Mouse (Mus musculus) heart, embryonic 11.5 days (tissue): ENCODE data around the gene Dstn. TPM values are rescaled to one million over a fixed set of nuclear protein-coding genes. Genes with fewer than 3 reads are reported as not detected.

Experiments
- ATAC-seq: fragments of 200-750 bp; cut with Nextera tagmentation; replicated peaks from 2 replicates; pipeline ENCODE4 v1.8.0; 2017; ENCODE audit warnings: moderate library complexity; ENCODE audit not compliant: insufficient number of reproducible peaks, low FRiP score, low TSS enrichment
- H3K27ac ChIP-seq: fragments of 300-500 bp; sonication (generic); 2 replicates; pipeline ENCODE4 v1.5.1; 2014; ENCODE audit warnings: mild to moderate bottlenecking, low read depth, low read length
- H3K27me3 ChIP-seq: fragments of 300-500 bp; sonication (generic); 2 replicates; pipeline ENCODE4 v1.6.1; 2014; ENCODE audit warnings: mild to moderate bottlenecking, low read length, mixed read lengths; ENCODE audit not compliant: control insufficient read depth, insufficient read depth
- H3K36me3 ChIP-seq: fragments of 300-500 bp; sonication (generic); 2 replicates; pipeline ENCODE4 v1.6.1; 2014; ENCODE audit warnings: mild to moderate bottlenecking, low read length, moderate library complexity, mixed read lengths; ENCODE audit not compliant: control insufficient read depth, insufficient read depth
- H3K4me1 ChIP-seq: fragments of 300-500 bp; sonication (generic); 2 replicates; pipeline ENCODE4 v1.6.1; 2014; ENCODE audit warnings: low read length; ENCODE audit not compliant: control insufficient read depth, insufficient read depth
- H3K4me2 ChIP-seq: fragments of 300-500 bp; sonication (generic); 2 replicates; pipeline ENCODE4 v1.6.1; 2014; ENCODE audit warnings: mild to moderate bottlenecking, moderate library complexity
- H3K4me3 ChIP-seq: fragments of 300-500 bp; sonication (generic); 2 replicates; pipeline ENCODE4 v1.5.1; 2014; ENCODE audit warnings: low read depth, low read length
- H3K9ac ChIP-seq: fragments of 300-500 bp; sonication (generic); 2 replicates; pipeline ENCODE4 v1.6.1; 2014; ENCODE audit warnings: mild to moderate bottlenecking, low read depth, low read length, moderate library complexity
- H3K9me3 ChIP-seq: fragments of 300-500 bp; sonication (generic); replicated peaks from 2 replicates; pipeline ENCODE4 v1.6.1; 2016; ENCODE audit warnings: low read length; ENCODE audit not compliant: control insufficient read depth
- WGBS: fragments of 180-500 bp; shearing (Covaris S2); extraction: QIAGEN DNeasy Blood & Tissue Kit; methylation state at CpG from one replicate; pipeline ENCODE4 v1.1.7; 2014; ENCODE audit not compliant: insufficient replicate concordance; 5-methylcytosine and 5-hydroxymethylcytosine counted together
- polyA plus RNA-seq: library from polyadenylated mRNA; unstranded; fragments of >200 nt; fragmentation: Nextera tagmentation; extraction: Ambion mirVana; gene quantifications from 2 replicates; pipeline ENCODE4 v1.2.1, GENCODE M21; 2014

The Dstn gene
- polyA plus RNA-seq, 1 experiment from 2014 or later = 1,059 TPM

GRCm38 (mm10) chr2:143955004-143955403, 39.9 kb downstream of the Dstn start:
- no peaks in the 10 kb centered on the region for H3K9me3 ChIP-seq
- H3K27ac ChIP-seq = no peak overlapping the region
- WGBS = 80% methylated on average over 4 of the region's 4 CpGs
- no peak overlapping the region for H3K9ac ChIP-seq
- ATAC-seq = no peak
- no peaks in the 10 kb centered on the region for H3K27me3 ChIP-seq
- 0 out of 2 replicates have a peak, but pooled peaks cover 3% of the 10 kb centered on the region for H3K4me1 ChIP-seq
- H3K36me3 ChIP-seq = peaks cover 52% of the 10 kb centered on the region
- H3K4me2 ChIP-seq = no peak overlapping the region
- no peak overlapping the region for H3K4me3 ChIP-seq

- Histone ChIP-seq H3K4me3 (no peak overlapping the region), H3K9me3 (no peaks in the 10 kb centered on the region), H3K36me3 (peaks cover 50% of the 10 kb centered on the region), H3K4me2 (no peak overlapping the region), H3K27ac (no peak overlapping the region), H3K27me3 (no peaks in the 10 kb centered on the region), H3K4me1 (no peaks in the 10 kb centered on the region), H3K9ac (no peak overlapping the region)
- no peak for ATAC-seq
- 87% methylated on average over 4 of the region's 4 CpGs for WGBS
Observed at GRCm38 (mm10) chr2:143955746-143956145, 40.6 kb downstream of the Dstn start.

GRCm38 (mm10) chr2:143962192-143962591, 47.1 kb downstream of the Dstn start:
- WGBS = 91% methylated on average over 5 of the region's 5 CpGs
- Histone ChIP-seq H3K27ac (no peak overlapping the region), H3K4me2 (no peak overlapping the region), H3K27me3 (no peaks in the 10 kb centered on the region), H3K9me3 (no peaks in the 10 kb centered on the region), H3K36me3 (peaks cover 55% of the 10 kb centered on the region), H3K4me3 (no peak overlapping the region), H3K4me1 (no peaks in the 10 kb centered on the region), H3K9ac (no peak overlapping the region)
- no peak for ATAC-seq

GRCm38 (mm10) chr2:143963318-143963717, 48.2 kb downstream of the Dstn start:
- Histone ChIP-seq H3K9me3 (no peaks in the 10 kb centered on the region), H3K27ac (no peak overlapping the region), H3K9ac (no peak overlapping the region), H3K4me2 (no peak overlapping the region), H3K36me3 (peaks cover 52% of the 10 kb centered on the region), H3K4me1 (no peaks in the 10 kb centered on the region), H3K27me3 (no peaks in the 10 kb centered on the region), H3K4me3 (no peak overlapping the region)
- 100% methylated on average over 1 of the region's 1 CpGs for WGBS
- ATAC-seq = no peak

DNA sequence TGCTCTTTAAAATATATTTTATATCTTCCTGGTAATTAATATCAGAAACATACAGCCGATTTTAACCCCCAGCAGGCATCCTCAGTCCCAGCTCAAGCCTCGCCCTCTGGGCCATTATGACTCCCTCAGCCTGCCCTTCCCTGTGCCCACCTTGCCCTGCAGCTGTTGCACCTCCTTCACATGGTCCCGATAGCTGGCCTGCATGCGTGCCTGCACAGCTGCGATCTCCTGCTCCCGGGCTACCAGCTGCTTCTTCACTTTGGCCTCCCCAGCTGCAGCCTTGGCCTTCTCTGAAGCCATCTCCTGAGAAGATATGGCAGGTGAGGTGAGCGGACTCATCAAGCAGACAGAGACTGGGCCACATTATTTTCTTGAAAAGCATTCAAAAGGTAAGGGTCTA, 54.1 kb downstream of the Dstn start:
- 85% methylated on average over 7 of the region's 7 CpGs for WGBS
- no peak overlapping the region for H3K27ac ChIP-seq
- no peak for ATAC-seq
- H3K9me3 ChIP-seq = no peaks in the 10 kb centered on the region
- no peaks in the 10 kb centered on the region for H3K4me1 ChIP-seq
- H3K36me3 ChIP-seq = peaks cover 44% of the 10 kb centered on the region
- H3K9ac ChIP-seq = no peak overlapping the region
- no peak overlapping the region for H3K4me3 ChIP-seq
- no peak overlapping the region for H3K4me2 ChIP-seq
- no peaks in the 10 kb centered on the region for H3K27me3 ChIP-seq

DNA sequence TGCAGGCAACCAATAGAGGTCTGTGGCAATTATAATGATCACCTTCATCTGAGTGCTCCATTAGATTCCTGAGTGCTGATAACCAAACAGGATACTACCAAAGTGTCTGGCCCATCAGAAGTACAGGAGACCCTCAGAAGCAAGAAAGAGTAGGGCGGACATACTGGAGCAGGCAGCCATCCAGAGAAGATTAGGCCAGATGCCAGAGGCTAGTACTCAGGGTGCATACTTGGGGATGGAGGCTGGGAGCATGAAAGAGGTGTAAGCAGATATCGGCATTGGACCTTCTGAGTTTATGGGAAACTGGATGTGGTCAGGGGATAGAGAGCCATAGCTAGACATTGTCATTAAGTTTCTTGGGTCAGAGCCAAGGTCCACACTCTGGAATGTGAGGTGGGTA, 55.7 kb downstream of the Dstn start:
- H3K4me3 ChIP-seq = no peak overlapping the region
- H3K9me3 ChIP-seq = no peaks in the 10 kb centered on the region
- ATAC-seq = no peak
- no peak overlapping the region for H3K9ac ChIP-seq
- WGBS = 85% methylated on average over 2 of the region's 2 CpGs
- H3K36me3 ChIP-seq = peaks cover 36% of the 10 kb centered on the region
- H3K4me1 ChIP-seq = no peaks in the 10 kb centered on the region
- H3K27ac ChIP-seq = no peak overlapping the region
- no peak overlapping the region for H3K4me2 ChIP-seq
- H3K27me3 ChIP-seq = no peaks in the 10 kb centered on the region

DNA sequence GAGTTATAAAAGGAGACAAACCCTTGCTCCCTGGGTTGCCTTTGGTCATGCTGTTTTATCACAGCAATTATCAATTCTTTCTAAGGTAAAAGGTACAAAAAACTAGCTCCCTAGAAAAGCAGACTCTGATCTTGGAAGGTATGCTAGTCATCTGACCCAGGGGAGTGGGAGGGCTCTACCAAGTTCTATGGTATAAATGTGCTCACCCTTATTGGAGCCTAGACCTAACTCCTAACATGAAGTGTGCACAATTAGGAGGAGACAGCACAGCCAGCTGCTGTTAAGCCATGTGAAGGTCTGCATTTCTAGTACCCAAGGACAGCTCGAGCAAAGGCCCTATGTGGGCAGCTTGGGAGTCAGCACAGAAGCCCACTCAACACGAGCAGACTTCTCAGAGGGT, 56.8 kb downstream of the Dstn start:
- H3K4me3 ChIP-seq = no peak overlapping the region
- H3K27ac ChIP-seq = no peak overlapping the region
- 80% methylated on average over 2 of the region's 2 CpGs for WGBS
- H3K9me3 ChIP-seq = no peaks in the 10 kb centered on the region
- no peak for ATAC-seq
- H3K4me1 ChIP-seq = no peaks in the 10 kb centered on the region
- peaks cover 34% of the 10 kb centered on the region for H3K36me3 ChIP-seq
- no peaks in the 10 kb centered on the region for H3K27me3 ChIP-seq
- H3K4me2 ChIP-seq = no peak overlapping the region
- H3K9ac ChIP-seq = no peak overlapping the region

GRCm38 (mm10) chr2:143973161-143973560, 58.0 kb downstream of the Dstn start:
- Histone ChIP-seq H3K4me1 (no peaks in the 10 kb centered on the region), H3K36me3 (peaks cover 28% of the 10 kb centered on the region), H3K4me2 (no peak overlapping the region), H3K4me3 (no peak overlapping the region), H3K9me3 (no peaks in the 10 kb centered on the region), H3K9ac (no peak overlapping the region), H3K27me3 (no peaks in the 10 kb centered on the region), H3K27ac (no peak overlapping the region)
- WGBS = 86% methylated on average over 7 of the region's 7 CpGs
- no peak for ATAC-seq

DNA sequence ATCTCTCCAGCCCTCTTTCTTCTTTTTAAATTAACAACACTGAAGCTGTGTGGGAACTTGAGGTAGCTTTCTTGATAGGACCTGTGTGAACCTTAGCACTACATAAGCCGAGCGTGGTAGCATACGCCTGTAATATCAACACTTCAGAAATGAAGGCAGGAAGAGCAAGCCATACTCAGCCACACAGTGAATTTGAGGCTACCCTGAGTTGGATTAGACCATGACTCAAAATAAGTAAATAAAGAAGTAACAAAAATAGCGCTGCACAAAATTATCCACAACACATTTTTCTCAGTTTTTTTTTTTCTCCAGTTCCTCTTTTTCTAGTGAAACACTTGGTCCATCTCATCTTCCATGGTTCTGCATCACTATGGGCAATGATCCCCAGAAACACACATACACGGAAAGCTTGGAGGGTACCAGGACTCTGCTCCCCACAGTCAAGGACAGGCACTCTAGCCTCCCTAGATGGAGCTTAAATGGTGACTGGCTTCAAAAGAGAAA, 60.1 kb downstream of the Dstn start:
- Histone ChIP-seq H3K4me3 (no peak overlapping the region), H3K4me1 (no peaks in the 10 kb centered on the region), H3K27ac (no peak overlapping the region), H3K9ac (no peak overlapping the region), H3K36me3 (peaks cover 16% of the 10 kb centered on the region), H3K4me2 (no peak overlapping the region), H3K27me3 (no peaks in the 10 kb centered on the region), H3K9me3 (no peaks in the 10 kb centered on the region)
- no peak for ATAC-seq
- 94% methylated on average over 5 of the region's 5 CpGs for WGBS
